Mouse (Mus musculus) ES-Bruce4 (cell line): Measurements from ENCODE around the gene Pcsk4. TPM values are rescaled to one million over a fixed set of nuclear protein-coding genes. Genes with fewer than 3 reads are reported as not detected.

Experiments
- H3K27ac ChIP-seq: 2 replicates; pipeline ENCODE4 v1.5.1; 2012; ENCODE audit warnings: low read length, inconsistent platforms; ENCODE audit not compliant: insufficient read depth
- H3K27me3 ChIP-seq: 2 replicates; pipeline ENCODE4 v1.6.1; 2012; ENCODE audit warnings: mild to moderate bottlenecking, low read length, inconsistent platforms; ENCODE audit not compliant: control insufficient read depth, poor library complexity, insufficient read depth, severe bottlenecking
- H3K36me3 ChIP-seq: 2 replicates; pipeline ENCODE4 v1.6.1; 2012; ENCODE audit warnings: inconsistent platforms, mild to moderate bottlenecking, low read length, moderate library complexity; ENCODE audit not compliant: control insufficient read depth, poor library complexity, insufficient read depth, severe bottlenecking
- H3K4me1 ChIP-seq: one replicate; pipeline ENCODE4 v1.8.1; 2011; ENCODE audit warnings: low read length; ENCODE audit not compliant: control insufficient read depth, insufficient read depth
- H3K4me3 ChIP-seq: 2 replicates; pipeline ENCODE4 v1.5.1; 2011; ENCODE audit warnings: low read depth, mild to moderate bottlenecking, low read length
- H3K9ac ChIP-seq: 2 replicates; pipeline ENCODE4 v1.6.1; 2012; ENCODE audit warnings: low read depth, mild to moderate bottlenecking, inconsistent platforms; ENCODE audit not compliant: poor library complexity, severe bottlenecking
- H3K9me3 ChIP-seq: replicated peaks from 2 replicates; pipeline ENCODE4 v1.6.1; 2012; ENCODE audit warnings: mild to moderate bottlenecking, low read length, inconsistent platforms; ENCODE audit not compliant: control insufficient read depth, poor library complexity, insufficient read depth, severe bottlenecking
- CTCF ChIP-seq: IDR thresholded peaks from one replicate; pipeline ENCODE4 v1.8.1; 2011; ENCODE audit warnings: low read depth, low read length
- EP300 ChIP-seq: IDR thresholded peaks from 2 replicates; pipeline ENCODE4 v1.6.1; 2011; ENCODE audit warnings: low read depth, low read length; ENCODE audit not compliant: insufficient read depth
- POLR2A ChIP-seq: IDR thresholded peaks from one replicate; pipeline ENCODE4 v1.8.1; 2011; ENCODE audit warnings: low read length; ENCODE audit not compliant: insufficient read depth
- polyA plus RNA-seq: library from polyadenylated mRNA; stranded (reverse); fragments of >200 nt; gene quantifications from 2 replicates; pipeline ENCODE4 v1.2.4, GENCODE M21; 2011; ENCODE audit warnings: low read depth; ENCODE audit not compliant: missing spikeins, insufficient read depth, insufficient read length

Pcsk4 gene
- polyA plus RNA-seq: 2.8 and 3.1 TPM in 2 replicates

- Histone ChIP-seq H3K9ac (peak within 1 kb of the TSS; percentile 45), H3K4me3 (peak within 1 kb of the TSS; percentile 84), H3K4me1 (peaks cover 2% of the 10 kb centered on the region), H3K27me3 (no peaks in the 10 kb centered on the region), H3K9me3 (no peaks in the 10 kb centered on the region), H3K36me3 (no peaks in the 10 kb centered on the region), H3K27ac (no peak within 1 kb of the TSS)
- TF ChIP-seq EP300 (no peak), CTCF (no peak)
Measured at GRCm38 (mm10) chr10:80329273-80330081, at the start of gene Pcsk4, which contains the start of gene Reep6. Pcsk4 (minus strand) TSS chr10:80329498. Reep6 (plus strand) TSS chr10:80329953.

GRCm38 (mm10) chr10:80377716-80378115 lies 48.4 kb upstream of the Pcsk4 start:
- Histone ChIP-seq H3K27me3 (no peaks in the 10 kb centered on the region), H3K27ac (no peak overlapping the region), H3K36me3 (no peaks in the 10 kb centered on the region), H3K4me3 (no peak overlapping the region), H3K4me1 (no peaks in the 10 kb centered on the region), H3K9ac (no peak overlapping the region), H3K9me3 (no peaks in the 10 kb centered on the region)
- TF ChIP-seq CTCF (peak; percentile 85), EP300 (no peak), POLR2A (no peak)

GRCm38 (mm10) chr10:80376160-80376559 lies 46.9 kb upstream of the Pcsk4 start:
- Histone ChIP-seq H3K9ac (no peak overlapping the region), H3K27me3 (no peaks in the 10 kb centered on the region), H3K27ac (no peak overlapping the region), H3K4me1 (peaks cover 4% of the 10 kb centered on the region), H3K9me3 (no peaks in the 10 kb centered on the region), H3K4me3 (no peak overlapping the region), H3K36me3 (no peaks in the 10 kb centered on the region)
- TF ChIP-seq POLR2A: no peak
- TF ChIP-seq EP300: no peak
- TF ChIP-seq CTCF: peak; percentile 83

GRCm38 (mm10) chr10:80374063-80374462 lies 44.8 kb upstream of the Pcsk4 start:
- no peaks in the 10 kb centered on the region for H3K9me3 ChIP-seq
- H3K9ac ChIP-seq: no peak overlapping the region
- no peaks in the 10 kb centered on the region for H3K36me3 ChIP-seq
- TF ChIP-seq EP300 (0 out of 2 replicates have a peak, but pooled peaks have one; percentile 10), CTCF (peak; percentile 75), POLR2A (no peak)
- H3K27ac ChIP-seq: no peak overlapping the region
- H3K27me3 ChIP-seq: no peaks in the 10 kb centered on the region
- H3K4me3 ChIP-seq: no peak overlapping the region
- peaks cover 4% of the 10 kb centered on the region for H3K4me1 ChIP-seq

- H3K36me3 ChIP-seq: no peaks in the 10 kb centered on the region
- H3K9ac ChIP-seq: no peak overlapping the region
- H3K27ac ChIP-seq: no peak overlapping the region
- no peak overlapping the region for H3K4me3 ChIP-seq
- H3K4me1 ChIP-seq: peaks cover 4% of the 10 kb centered on the region
- H3K27me3 ChIP-seq: no peaks in the 10 kb centered on the region
- TF ChIP-seq CTCF: no peak
- no peak for TF ChIP-seq EP300
- TF ChIP-seq POLR2A: no peak
- no peaks in the 10 kb centered on the region for H3K9me3 ChIP-seq
Measured at GRCm38 (mm10) chr10:80372706-80373105, 43.4 kb upstream of the Pcsk4 start.

- Histone ChIP-seq H3K9ac (no peak overlapping the region), H3K27ac (no peak overlapping the region)
Measured at GRCm38 (mm10) chr10:80371983-80372382, 42.7 kb upstream of the Pcsk4 start.

More at GRCm38 (mm10) chr10:80371983-80372382, 42.7 kb upstream of the Pcsk4 start:
- peaks cover 6% of the 10 kb centered on the region for H3K4me1 ChIP-seq
- H3K36me3 ChIP-seq: no peaks in the 10 kb centered on the region
- H3K9me3 ChIP-seq: no peaks in the 10 kb centered on the region
- TF ChIP-seq POLR2A: no peak
- TF ChIP-seq CTCF: no peak
- TF ChIP-seq EP300: no peak
- H3K4me3 ChIP-seq: no peak overlapping the region
- no peaks in the 10 kb centered on the region for H3K27me3 ChIP-seq
